Mouse (Mus musculus) CD4-positive helper T cell, adult 2 months (primary cell): ENCODE results near the gene Tmem45a.
A peak's percentile ranks its signal among the peaks of the same experiment; 100 is the strongest.
"Not testable (repeated sequence)": the region's sequence is repeated elsewhere in the genome, so short reads cannot be mapped to it uniquely, and the experiment has no call there.

Experiments used
- DNase-seq: peaks from one replicate; pipeline ENCODE4 v3.0.0-alpha.2; 2012; ENCODE audit warnings: low read depth, missing footprints, low spot score

Tmem45a gene

GRCm38 (mm10) chr16:56885824-56886615, at the start of gene Tmem45a:
Gene Tmem45a (minus strand): TSS chr16:56886166.
- DNase-seq, result peak; percentile 38

GRCm38 (mm10) chr16:56928023-56928422, 42.1 kb upstream of the Tmem45a start, which contains the start of gene Lnp1:
Gene Lnp1 (minus strand): TSS chr16:56928061.
- DNase-seq, result no peak

DNA sequence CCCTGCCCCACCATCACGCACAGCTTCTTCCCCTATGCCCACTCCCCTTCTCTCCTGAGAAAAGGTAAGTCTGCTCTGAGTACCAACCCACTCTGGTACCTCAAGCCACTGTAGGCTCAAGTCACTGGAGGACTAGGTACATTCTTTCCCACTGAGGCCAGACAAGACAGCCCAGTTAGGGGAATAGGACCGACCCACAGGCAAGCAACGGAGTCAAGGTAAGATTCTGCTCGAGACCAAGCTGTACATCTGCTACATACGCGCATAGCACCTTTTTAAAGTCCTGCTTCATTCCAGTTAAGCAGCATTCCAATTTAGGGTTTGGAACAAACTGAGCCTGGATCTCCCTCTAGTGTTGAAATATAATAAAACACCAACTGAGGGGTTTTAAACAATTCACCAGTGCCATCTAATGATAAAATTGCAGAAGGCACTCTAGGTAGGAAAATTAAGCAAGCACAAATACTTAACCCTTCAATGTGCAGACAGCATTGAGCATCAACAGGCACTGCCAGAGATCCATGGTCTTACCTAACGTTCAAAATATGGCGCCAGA, 34.2 kb upstream of the Tmem45a start:
- DNase-seq, result peak; percentile 11

- DNase-seq, result no peak
Measured at GRCm38 (mm10) chr16:56917230-56917629, 31.3 kb upstream of the Tmem45a start.

GRCm38 (mm10) chr16:56908986-56909385, 23.0 kb upstream of the Tmem45a start:
- DNase-seq, result no peak

- DNase-seq, result not testable (repeated sequence)
Measured at GRCm38 (mm10) chr16:56902206-56902605, 16.2 kb upstream of the Tmem45a start.

GRCm38 (mm10) chr16:56891583-56891982, 5.6 kb upstream of the Tmem45a start:
- DNase-seq, result no peak

DNA sequence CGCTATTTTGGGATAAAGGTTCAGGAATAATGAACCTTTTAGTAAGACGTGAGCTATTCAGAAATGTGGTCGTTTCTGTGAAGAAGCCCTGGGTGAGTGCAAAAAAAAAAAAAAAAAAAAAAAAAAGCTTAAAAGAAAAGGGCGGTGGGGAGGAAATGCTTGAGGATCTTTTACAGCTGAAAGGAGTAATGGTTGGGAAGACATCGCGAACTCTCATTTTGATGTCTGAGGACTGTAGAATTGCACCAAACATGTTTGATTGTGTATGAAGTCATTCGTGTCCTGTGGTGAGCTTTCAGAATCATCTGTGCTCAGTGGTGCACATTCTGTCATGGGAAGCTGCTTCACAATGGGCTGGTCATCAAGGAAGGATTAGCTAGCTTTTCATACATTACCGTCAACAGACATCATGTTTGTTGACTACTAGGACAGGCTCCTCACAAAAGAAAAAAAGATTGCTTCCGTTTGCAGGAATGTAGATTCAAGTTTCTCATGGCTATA, 700 bp upstream of the Tmem45a start:
- DNase-seq, result no peak

DNA sequence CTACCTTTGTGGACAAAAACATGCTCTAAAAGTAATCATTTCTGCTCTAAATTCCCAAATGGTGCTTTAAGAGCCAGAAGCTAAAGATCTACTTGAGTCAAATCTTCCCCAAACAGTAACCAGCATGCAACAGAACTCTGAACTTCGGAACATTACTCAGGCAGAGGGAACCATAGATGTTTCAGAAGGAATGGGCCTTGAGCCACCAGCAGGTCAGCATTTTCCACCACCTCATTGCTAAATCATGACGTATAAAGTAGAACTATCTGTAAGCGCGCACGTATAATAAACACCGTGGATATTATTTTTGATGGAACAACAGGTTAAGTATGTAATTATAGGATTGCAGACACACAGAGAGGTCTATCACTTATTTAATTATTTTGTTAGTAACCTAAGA, 1.2 kb downstream of the Tmem45a start:
- no peak for DNase-seq

DNA sequence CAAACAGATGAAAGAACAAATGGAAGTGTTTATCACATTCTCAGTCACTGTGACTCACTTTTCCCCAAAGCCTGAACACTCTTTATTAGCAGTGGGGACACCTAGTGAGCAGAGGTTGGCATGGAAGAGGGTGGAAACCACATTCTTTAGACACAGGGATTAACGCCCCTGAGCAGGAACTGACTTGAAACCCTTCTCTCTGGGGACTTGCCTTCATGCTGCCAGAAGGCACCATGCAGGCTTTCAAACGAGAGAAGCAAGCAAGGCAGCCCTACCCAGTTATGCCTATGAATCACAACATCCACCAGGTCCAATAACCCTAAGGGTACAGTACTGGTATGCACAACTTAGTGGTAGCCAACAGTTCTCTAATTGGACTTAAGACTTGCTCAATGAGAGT, 12.6 kb downstream of the Tmem45a start:
- no peak for DNase-seq

DNA sequence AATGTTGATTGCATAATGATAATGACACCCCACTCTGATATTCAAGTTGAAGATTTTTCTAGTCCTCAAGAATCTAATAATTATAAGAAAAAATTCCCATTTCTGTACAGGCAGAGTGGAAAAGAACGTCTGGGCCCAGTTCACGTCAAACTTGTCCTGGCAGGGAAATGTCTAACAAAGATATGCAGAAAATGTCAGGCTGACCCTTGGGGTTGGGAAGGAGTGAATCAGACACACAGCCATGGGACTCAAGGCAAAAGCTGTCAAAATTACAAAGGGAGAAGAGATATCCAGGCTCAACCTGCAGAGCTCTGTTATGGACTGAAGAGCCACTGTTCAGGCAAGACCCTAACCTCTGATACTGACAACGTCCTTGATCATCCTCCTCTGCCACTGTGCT, 15.5 kb downstream of the Tmem45a start:
- no peak for DNase-seq

GRCm38 (mm10) chr16:56868361-56868760, 17.6 kb downstream of the Tmem45a start:
- no peak for DNase-seq

GRCm38 (mm10) chr16:56867591-56867990, 18.4 kb downstream of the Tmem45a start:
- no peak for DNase-seq

- no peak for DNase-seq
Measured at GRCm38 (mm10) chr16:56852841-56853587, 33.0 kb downstream of the Tmem45a start.

GRCm38 (mm10) chr16:56842988-56843387, 43.0 kb downstream of the Tmem45a start:
- DNase-seq, result peak; percentile 1

- no peak for DNase-seq
Measured at GRCm38 (mm10) chr16:56833312-56833711, 52.7 kb downstream of the Tmem45a start.

DNA sequence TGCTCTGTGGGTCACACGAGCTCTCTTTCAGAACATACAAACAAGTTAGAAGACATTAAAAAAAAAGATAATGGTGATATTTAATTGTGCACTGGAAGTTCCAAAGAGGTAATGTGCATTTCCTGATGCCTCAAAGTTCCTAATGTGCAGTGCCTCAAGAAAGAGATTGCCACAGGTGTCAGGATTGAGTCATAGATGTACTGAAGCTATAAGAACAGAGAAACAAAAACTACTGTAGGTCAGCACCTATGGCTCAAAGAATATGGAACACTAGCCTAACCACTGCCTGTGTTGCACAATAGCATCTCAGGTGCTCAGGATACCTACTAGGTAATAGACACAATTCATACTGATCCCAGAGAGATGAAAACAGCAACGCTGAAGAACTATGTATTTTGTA, 54.0 kb downstream of the Tmem45a start:
- no peak for DNase-seq

DNA sequence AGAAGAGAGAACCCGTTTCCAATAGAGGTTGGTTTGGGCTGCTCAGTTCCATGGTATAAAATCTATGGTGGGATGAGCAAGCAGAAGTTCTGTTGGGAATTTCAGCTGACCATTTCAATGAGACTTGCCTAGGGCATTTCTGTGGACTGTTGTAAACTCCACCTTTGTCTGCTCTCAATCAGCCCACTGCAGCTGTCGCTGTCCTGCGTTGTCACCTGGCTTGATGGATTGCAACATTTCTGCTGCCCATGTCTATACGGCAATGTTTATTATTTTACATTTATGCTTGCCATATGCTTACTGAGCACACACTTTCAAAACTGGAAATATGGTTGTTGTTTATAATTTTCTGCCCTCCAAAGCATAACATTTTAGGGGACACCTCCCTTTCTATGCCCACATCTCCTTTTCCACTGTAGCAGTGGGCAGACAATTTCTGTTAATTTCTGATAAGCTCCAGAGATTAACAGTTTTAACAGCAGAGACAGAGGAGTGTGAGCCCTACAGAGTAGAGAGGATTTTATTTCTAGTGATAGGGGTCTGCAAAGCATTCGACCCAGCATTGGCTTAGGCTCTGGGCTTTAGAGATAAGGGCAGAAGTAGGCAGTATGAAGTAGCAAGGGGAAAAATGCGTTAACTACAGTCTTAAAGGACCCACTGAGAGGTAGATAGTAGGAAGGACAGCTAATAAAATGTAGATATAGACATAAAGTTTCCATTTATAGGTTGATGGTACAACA, 84.4 kb downstream of the Tmem45a start:
- no peak for DNase-seq

GRCm38 (mm10) chr16:56800946-56801345, 85.0 kb downstream of the Tmem45a start:
- DNase-seq, result no peak

DNA sequence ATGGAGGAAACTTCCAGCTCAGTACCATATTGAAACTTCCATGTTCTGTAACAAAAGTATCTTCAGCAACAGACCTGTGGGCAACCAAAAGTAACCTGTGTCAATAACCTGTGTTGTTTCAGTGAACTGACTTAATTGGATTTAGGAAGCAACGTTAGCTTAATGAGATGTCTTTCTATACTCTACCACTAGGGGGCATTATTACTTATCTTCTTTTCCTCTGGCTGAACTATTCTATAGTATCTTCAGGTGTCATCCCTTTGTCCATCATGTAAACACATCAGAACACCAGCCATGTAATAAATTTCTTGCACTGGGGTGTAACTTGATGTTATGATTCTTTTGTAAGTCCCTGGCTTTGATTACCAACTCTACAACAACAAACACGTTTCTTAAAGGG, 85.5 kb downstream of the Tmem45a start:
- DNase-seq, result peak; percentile 42

DNA sequence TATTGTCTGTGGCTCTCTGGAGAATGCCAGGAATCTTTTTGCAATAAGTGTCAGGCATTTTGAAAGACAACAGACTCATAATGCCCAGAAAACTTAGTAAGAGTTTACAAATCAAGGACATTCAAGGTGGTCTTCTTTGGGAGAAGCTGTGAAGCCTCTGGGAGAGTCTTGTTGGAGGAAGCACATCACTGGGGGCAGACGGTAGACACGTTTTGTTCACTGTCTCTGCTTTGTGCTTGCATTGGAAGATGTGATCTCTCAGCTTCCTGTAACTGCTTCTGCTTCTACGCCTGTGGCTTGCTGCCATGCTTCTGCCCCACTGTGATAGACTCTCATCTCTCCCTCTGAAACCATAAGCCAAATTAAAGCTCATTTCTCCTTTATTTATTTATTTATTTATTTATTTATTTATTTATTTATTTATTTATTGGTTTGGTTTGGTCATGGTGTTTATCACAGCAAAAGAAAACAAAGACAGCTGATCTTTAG, 86.4 kb downstream of the Tmem45a start:
- no peak for DNase-seq
